Mouse (Mus musculus): Measurements from ENCODE around the gene Slc38a2. TPM values are rescaled to one million over a fixed set of nuclear protein-coding genes. Genes with fewer than 3 reads are reported as not detected.

Gene Slc38a2
- polyA plus RNA-seq (2015; fragmentation: Nextera tagmentation; extraction: Ambion mirVana), result 121 and 125 TPM in 2 replicates

DNA sequence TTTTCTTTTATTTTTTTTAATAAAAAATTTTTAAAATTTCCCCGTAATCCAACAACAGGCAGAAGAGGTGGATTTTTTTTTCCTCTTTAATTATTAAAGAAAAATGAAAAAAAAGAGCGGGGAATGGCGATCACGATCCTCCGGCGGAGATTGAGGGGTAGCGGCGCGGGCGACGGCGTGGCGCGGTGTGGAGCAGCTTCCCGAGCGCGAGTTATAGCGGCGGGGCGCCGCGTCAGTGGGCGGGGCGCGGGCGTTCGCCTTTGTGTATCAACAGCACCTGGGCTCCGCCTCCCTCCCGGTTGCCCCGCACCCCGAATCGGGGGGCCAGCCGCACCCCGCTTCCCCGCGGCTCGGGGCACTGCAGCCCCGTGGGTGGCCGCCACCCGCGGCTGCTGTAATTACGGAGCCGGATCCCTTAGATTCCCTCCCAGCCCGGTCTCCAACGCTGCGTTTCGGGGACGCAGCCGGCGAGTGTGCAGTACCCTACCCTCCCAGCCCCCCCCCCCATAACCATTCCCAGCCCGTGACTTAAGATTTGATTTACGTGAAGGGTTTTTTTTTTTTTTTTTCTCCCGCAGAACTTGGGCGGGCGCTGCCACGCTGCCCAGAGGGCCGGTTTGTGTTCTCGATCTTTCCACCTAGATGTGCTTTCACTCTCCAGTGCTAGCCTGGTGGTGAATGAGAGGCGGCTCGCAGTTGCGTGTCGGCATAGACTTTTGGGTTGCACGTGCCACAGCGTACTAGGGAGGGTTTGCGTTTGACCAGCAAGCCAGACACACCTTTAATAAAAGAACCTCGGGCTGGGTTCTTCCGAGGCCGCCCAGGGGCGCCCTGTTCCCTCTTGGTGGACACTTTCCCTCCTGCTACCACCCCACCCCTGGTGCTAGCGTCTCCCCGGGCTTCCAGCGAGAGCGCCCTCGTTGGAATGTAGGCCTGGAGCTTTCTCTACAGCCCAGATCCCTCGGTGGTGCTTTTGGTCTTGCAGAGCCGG is at the start of gene Slc38a2:
Slc38a2 (minus strand) TSS at position 210 of the 991 bp plus-strand sequence.
- Histone ChIP-seq H3K27ac (peak within 1 kb of the TSS; percentile 99), H3K36me3 (replicated peaks) (peaks cover 6% of the 10 kb centered on the region; the same call in 1 of the 2 replicates), H3K4me3 (peak within 1 kb of the TSS; percentile 80), H3K9me3 (no peaks in the 10 kb centered on the region), H3K4me2 (peak within 1 kb of the TSS; percentile 74), H3K27me3 (replicated peaks) (no peaks in the 10 kb centered on the region), H3K9ac (peak within 1 kb of the TSS; percentile 94), H3K4me1 (peaks cover 39% of the 10 kb centered on the region)
- WGBS, result under 1% methylated on average over 76 of the region's 76 CpGs
- ATAC-seq (replicated peaks), result peak; percentile 92

DNA sequence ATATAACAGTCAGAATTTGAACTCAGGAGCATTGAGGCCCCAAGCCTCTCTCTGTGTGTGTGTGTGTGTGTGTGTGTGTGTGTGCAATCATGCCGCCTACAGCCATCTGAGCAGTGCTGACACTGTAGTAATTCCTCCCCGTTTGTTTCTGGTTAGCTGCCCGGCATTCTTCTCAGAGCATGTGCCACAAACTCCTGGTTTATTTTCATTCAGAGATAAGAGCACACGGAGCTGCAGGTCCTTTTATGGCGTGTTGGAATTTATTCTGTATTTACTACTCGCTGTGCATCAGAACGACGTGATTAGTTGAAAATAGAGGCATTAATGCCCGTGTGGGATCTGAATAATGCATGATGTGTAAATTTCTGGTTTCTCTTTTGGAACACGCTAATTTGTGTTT is 49.6 kb upstream of the Slc38a2 start:
- Histone ChIP-seq H3K9me3 (no peaks in the 10 kb centered on the region), H3K4me2 (peak overlapping the region; percentile 16; the same call in 1 of the 2 replicates), H3K27me3 (replicated peaks) (no peaks in the 10 kb centered on the region), H3K9ac (no peak overlapping the region), H3K4me3 (no peak overlapping the region), H3K4me1 (peaks cover 3% of the 10 kb centered on the region; the same call in 1 of the 2 replicates), H3K27ac (peak overlapping the region; percentile 52; the same call in 1 of the 2 replicates), H3K36me3 (replicated peaks) (no peaks in the 10 kb centered on the region)
- ATAC-seq (replicated peaks), result no peak; the same call in 1 of the 2 replicates
- WGBS, result 50% methylated on average over 10 of the region's 10 CpGs

DNA sequence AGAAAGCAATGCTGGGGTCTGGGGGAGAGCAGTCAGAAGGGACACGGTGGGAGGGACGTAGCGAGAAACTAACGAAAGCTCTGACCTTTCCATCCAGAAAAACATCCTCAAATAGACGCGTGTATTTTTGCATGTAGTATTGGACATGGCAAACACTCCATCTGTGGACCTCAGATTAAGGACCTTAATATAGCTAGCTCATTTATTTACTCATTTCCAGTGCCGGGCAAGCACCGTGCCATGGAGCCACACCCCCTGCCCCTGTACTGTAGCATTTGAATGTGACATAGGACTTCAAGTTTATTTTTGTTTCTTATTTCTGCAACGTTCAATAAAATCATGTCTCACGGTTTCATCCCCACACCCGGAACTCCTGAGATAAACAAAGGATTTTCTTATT is 48.0 kb upstream of the Slc38a2 start:
- Histone ChIP-seq H3K4me2 (no peak overlapping the region), H3K27me3 (replicated peaks) (no peaks in the 10 kb centered on the region), H3K36me3 (replicated peaks) (no peaks in the 10 kb centered on the region), H3K4me3 (no peak overlapping the region), H3K9ac (no peak overlapping the region), H3K27ac (no peak overlapping the region), H3K4me1 (peaks cover 3% of the 10 kb centered on the region; the same call in 1 of the 2 replicates), H3K9me3 (no peaks in the 10 kb centered on the region)
- no peak for ATAC-seq (replicated peaks)
- 86% methylated on average over 11 of the region's 11 CpGs for WGBS

DNA sequence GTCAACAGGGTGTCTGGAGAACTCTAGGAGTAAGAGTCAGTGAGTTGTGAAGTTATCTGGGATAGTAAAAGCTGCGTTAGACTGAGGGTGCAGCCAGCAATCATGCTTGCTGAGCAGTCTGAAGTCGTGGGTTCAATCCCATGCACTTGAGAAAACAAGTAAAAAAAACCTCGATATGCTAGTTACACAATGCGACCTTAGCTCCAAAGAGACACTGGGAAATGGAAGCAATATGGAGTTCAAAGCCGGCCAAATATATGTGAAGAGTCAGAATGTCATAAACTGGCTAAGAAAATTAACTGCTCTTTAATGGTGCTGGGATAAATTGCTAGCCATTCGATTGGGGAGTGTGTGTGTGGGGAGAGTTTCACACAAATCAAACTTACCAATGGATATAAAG is 47.5 kb upstream of the Slc38a2 start:
- ATAC-seq (replicated peaks), result no peak
- Histone ChIP-seq H3K9ac (no peak overlapping the region), H3K27ac (no peak overlapping the region), H3K27me3 (replicated peaks) (no peaks in the 10 kb centered on the region), H3K4me2 (no peak overlapping the region), H3K4me1 (peaks cover 3% of the 10 kb centered on the region; the same call in 1 of the 2 replicates), H3K9me3 (no peaks in the 10 kb centered on the region), H3K36me3 (replicated peaks) (no peaks in the 10 kb centered on the region), H3K4me3 (no peak overlapping the region)
- 91% methylated on average over 6 of the region's 6 CpGs for WGBS

DNA sequence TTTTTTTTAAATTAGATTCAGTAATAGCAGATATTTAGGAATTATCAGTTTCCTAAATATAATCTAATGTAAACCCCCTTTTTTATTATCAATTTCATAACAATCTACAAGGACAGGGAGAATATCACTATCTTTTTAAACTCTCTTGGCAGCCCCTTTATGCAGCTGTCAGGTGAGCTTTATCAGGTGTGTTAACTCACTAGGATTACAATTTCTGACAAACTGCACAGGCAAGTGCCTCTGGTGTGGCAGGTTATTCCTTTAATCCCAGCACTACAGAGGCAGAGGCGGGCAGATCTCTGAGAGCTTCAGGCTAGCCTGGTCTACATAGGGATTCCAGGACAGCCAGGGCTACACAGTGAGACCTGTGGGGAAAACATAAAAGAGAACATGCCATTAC is 45.8 kb upstream of the Slc38a2 start:
- no peak overlapping the region for H3K4me2 ChIP-seq
- no peak overlapping the region for H3K4me3 ChIP-seq
- H3K27me3 ChIP-seq (replicated peaks), result no peaks in the 10 kb centered on the region
- no peaks in the 10 kb centered on the region for H3K9me3 ChIP-seq
- no peak overlapping the region for H3K27ac ChIP-seq
- no peaks in the 10 kb centered on the region for H3K36me3 ChIP-seq (replicated peaks)
- WGBS, result 90% methylated on average over 1 of the region's 1 CpGs
- no peak for ATAC-seq (replicated peaks)
- H3K4me1 ChIP-seq, result peaks cover 3% of the 10 kb centered on the region; the same call in 1 of the 2 replicates
- H3K9ac ChIP-seq, result no peak overlapping the region

DNA sequence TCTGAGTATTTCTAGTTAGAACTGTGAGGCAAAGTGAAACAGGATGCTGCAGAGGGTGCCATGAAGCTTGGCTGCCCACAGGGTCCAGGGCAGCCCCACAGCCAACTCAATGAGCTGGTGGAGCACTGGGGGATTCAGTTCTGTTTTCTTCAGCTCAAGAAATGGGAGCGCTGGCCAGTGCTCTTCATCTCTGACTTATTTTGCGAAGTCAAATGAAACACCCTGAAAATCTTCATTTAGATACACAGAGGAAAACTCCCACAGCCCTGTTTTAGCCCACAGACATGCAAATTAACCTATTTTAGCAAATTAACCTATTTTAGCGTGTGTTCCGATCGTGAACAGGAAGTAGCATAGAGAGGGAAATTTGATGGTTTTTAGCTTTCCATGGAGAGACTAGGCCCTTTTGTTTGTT is 45.4 kb upstream of the Slc38a2 start:
- no peaks in the 10 kb centered on the region for H3K9me3 ChIP-seq
- 90% methylated on average over 5 of the region's 5 CpGs for WGBS
- no peak overlapping the region for H3K27ac ChIP-seq
- no peak for ATAC-seq (replicated peaks)
- no peak overlapping the region for H3K9ac ChIP-seq
- no peak overlapping the region for H3K4me2 ChIP-seq
- H3K4me1 ChIP-seq, result peaks cover 3% of the 10 kb centered on the region; the same call in 1 of the 2 replicates
- H3K27me3 ChIP-seq (replicated peaks), result no peaks in the 10 kb centered on the region
- no peak overlapping the region for H3K4me3 ChIP-seq
- no peaks in the 10 kb centered on the region for H3K36me3 ChIP-seq (replicated peaks)

DNA sequence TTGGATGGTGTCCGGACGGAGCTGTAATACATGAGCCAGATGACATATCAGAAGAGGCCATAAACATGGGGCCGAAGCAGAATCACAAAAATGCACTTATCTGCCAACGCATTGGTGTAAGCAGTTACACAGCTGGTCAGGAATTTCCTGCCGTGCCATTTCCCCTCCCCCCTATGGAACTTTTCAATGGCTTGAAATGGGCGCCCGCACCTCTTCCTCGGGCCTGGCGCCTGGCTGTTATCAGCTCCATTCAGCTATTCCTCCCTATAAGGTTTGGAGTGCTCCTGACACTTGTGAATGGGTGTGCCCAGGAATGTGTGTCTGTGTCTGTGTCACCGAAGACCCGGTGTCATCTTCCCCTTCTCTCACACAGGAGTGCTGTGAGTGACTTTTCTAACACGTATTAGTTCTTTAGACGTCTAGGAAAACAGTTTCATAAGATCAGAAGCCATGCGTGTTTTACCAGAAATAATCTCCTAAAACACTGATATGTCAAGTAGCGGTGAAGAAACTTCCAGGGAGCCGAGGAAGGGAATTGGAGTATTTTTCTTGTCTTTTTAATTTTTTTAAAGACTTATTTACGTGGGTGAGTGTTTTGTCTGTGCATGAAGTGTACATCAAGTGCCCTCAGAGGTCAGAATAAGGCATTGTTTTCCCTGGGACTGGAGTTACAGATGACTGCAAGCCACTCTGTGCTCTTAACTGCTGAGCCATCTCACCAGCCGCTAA is 44.8 kb upstream of the Slc38a2 start:
- Histone ChIP-seq H3K9ac (no peak overlapping the region), H3K9me3 (no peaks in the 10 kb centered on the region), H3K27me3 (replicated peaks) (no peaks in the 10 kb centered on the region), H3K36me3 (replicated peaks) (no peaks in the 10 kb centered on the region), H3K27ac (no peak overlapping the region), H3K4me1 (peaks cover under 1% of the 10 kb centered on the region; the same call in 1 of the 2 replicates), H3K4me2 (no peak overlapping the region), H3K4me3 (no peak overlapping the region)
- ATAC-seq (replicated peaks), result no peak
- WGBS, result 86% methylated on average over 18 of the region's 18 CpGs

DNA sequence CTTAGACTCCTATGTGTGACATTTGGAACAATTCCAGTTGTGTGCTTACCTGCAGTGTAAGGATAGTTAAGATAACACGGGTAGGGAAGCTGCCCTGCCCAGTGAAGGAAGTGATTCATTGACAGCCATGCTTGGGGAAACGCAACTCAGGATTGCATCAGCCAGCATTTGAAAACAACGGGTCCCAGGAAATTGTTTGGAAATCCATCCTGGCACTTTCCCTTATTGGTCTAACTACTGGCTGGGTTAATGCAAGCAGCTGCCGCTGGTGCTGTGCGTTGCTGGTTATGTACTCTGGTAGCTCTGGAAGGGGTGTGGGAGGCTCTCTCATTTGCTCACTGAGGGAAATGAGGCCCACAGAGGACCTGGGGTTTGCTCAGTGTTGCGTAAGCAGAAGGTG is 43.7 kb upstream of the Slc38a2 start:
- H3K27me3 ChIP-seq (replicated peaks), result no peaks in the 10 kb centered on the region
- H3K4me2 ChIP-seq, result no peak overlapping the region
- no peak overlapping the region for H3K9ac ChIP-seq
- no peaks in the 10 kb centered on the region for H3K4me1 ChIP-seq
- ATAC-seq (replicated peaks), result no peak
- H3K27ac ChIP-seq, result no peak overlapping the region
- no peaks in the 10 kb centered on the region for H3K36me3 ChIP-seq (replicated peaks)
- no peak overlapping the region for H3K4me3 ChIP-seq
- WGBS, result 87% methylated on average over 6 of the region's 6 CpGs
- no peaks in the 10 kb centered on the region for H3K9me3 ChIP-seq

DNA sequence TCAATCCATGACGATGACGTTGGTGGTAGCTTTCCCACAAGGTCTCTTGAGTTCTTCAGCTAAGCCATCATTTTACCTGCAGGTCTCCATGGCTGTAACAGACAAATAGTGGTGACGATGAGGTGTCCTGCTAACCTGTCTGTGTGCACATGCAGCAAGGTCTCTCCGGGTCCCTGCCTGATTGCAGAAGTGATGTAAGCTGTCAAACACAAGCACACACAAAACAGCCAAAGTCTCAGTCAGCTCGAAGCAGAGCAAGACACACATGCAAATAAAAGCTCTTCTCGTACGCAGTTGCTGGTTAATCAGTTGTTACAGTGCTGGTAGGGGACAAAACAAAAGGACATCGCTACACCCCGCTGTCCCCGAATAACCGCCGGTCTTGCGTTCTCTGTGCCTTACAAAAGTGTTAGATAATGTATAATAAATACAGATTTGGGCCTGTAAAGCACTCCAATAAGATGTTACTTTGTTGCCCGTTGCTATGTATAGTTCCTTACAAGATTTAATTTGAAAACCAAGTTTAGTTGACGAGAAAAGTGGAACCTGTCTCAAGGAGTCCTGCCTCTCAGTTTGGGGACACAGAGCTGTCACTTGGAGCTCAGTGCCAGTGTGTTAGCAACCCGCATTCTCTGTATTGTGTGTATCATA is 43.2 kb upstream of the Slc38a2 start:
- 82% methylated on average over 16 of the region's 16 CpGs for WGBS
- H3K27ac ChIP-seq, result no peak overlapping the region
- ATAC-seq (replicated peaks), result no peak
- no peak overlapping the region for H3K9ac ChIP-seq
- H3K36me3 ChIP-seq (replicated peaks), result no peaks in the 10 kb centered on the region
- no peak overlapping the region for H3K4me3 ChIP-seq
- H3K9me3 ChIP-seq, result no peaks in the 10 kb centered on the region
- no peaks in the 10 kb centered on the region for H3K27me3 ChIP-seq (replicated peaks)
- no peak overlapping the region for H3K4me2 ChIP-seq
- no peaks in the 10 kb centered on the region for H3K4me1 ChIP-seq

DNA sequence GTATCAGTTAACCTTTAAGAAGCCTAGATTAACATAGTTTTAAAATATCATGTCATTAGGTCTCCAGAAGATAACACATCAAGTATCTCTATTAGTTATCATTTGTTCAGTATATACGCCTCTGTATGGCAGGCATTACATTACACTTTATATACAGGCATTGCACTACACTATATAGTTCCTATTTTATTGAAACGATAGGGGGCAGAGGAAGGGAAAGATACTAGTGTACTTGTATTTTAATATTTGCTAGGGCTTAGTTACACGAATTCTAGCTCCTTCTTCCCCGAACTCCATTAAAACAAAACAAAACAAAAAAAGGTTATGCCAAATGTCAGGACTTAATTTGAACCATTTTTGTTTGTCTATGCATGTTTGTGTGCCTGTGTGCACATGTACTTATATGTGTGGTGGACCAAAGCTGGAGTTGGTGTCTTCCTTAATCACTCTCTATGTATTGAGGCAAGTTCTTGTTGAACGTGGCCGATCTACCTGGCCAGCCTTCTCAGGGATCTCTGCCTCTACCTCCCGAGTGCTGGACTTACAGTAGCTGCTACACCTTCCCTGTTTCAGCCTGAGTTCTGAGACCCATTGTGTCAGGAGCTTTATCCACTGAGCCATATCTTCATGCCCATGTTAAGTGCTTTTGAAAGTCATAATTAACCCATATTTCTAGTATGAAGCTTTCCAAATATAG is 41.5 kb upstream of the Slc38a2 start:
- Histone ChIP-seq H3K9ac (no peak overlapping the region), H3K36me3 (replicated peaks) (no peaks in the 10 kb centered on the region), H3K9me3 (no peaks in the 10 kb centered on the region), H3K4me2 (no peak overlapping the region), H3K4me3 (no peak overlapping the region), H3K4me1 (no peaks in the 10 kb centered on the region), H3K27me3 (replicated peaks) (no peaks in the 10 kb centered on the region), H3K27ac (no peak overlapping the region)
- 90% methylated on average over 7 of the region's 7 CpGs for WGBS
- no peak for ATAC-seq (replicated peaks)

DNA sequence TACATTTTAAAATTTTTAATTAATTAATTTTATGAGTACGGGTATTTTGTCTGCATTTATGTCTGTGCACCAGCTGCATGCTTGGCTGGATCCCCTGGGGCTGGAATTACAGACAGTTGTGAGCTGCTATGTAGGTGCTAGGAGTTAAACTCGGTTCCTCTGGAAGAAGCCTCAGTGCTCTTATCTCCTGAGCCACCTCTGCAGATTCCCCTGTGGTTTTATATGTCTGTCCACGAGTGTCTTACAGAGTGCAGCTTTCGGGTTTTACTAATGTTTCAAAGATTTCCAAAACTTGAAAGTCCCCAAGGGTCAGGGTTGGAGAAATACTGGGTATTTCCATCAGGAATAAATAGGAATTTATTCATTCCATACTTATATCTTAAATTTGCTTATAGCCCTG is 40.6 kb upstream of the Slc38a2 start:
- no peaks in the 10 kb centered on the region for H3K9me3 ChIP-seq
- no peak overlapping the region for H3K27ac ChIP-seq
- no peak overlapping the region for H3K4me3 ChIP-seq
- H3K4me1 ChIP-seq, result no peaks in the 10 kb centered on the region
- no peak overlapping the region for H3K4me2 ChIP-seq
- 78% methylated on average over 4 of the region's 4 CpGs for WGBS
- H3K27me3 ChIP-seq (replicated peaks), result no peaks in the 10 kb centered on the region
- H3K36me3 ChIP-seq (replicated peaks), result no peaks in the 10 kb centered on the region
- ATAC-seq (replicated peaks), result no peak
- no peak overlapping the region for H3K9ac ChIP-seq

Measured in midbrain, embryonic 15.5 days (tissue).